Mouse (Mus musculus) E14TG2a.4 (cell line): ENCODE measurements around the gene Ccdc121.
A peak's percentile ranks its signal among the peaks of the same experiment; 100 is the strongest.

Source experiments
- H3K27me3 ChIP-seq: 2 replicates; pipeline ENCODE4 v1.6.1; 2014; ENCODE audit warnings: low read length, control low read depth; ENCODE audit not compliant: insufficient read depth
- H3K36me3 ChIP-seq: 2 replicates; pipeline ENCODE4 v1.6.1; 2014; ENCODE audit warnings: low read length, control low read depth; ENCODE audit not compliant: insufficient read depth
- H3K4me1 ChIP-seq: replicated peaks from 2 replicates; pipeline ENCODE4 v1.6.1; 2014; ENCODE audit warnings: low read depth, low read length, control low read depth
- H3K4me3 ChIP-seq: replicated peaks from 2 replicates; pipeline ENCODE4 v1.5.1; 2014; ENCODE audit warnings: mild to moderate bottlenecking, low read length
- H3K9me3 ChIP-seq: 2 replicates; pipeline ENCODE4 v1.6.1; 2014; ENCODE audit warnings: low read length, control low read depth
- CTCF ChIP-seq: conservative IDR thresholded peaks from 2 replicates; pipeline ENCODE4 v1.5.1; 2014; ENCODE audit warnings: low read length
- NANOG ChIP-seq: IDR thresholded peaks from 2 replicates; pipeline ENCODE4 v1.6.1; 2014; ENCODE audit warnings: borderline replicate concordance, low read length, mixed read lengths
- POU5F1 ChIP-seq: IDR thresholded peaks from 2 replicates; pipeline ENCODE4 v1.6.1; 2014; ENCODE audit warnings: low read length, borderline replicate concordance

The Ccdc121 gene

GRCm38 (mm10) chr1:181539846-181540769, 28.9 kb upstream of the Ccdc121 start:
- H3K9me3 ChIP-seq: no peaks in the 10 kb centered on the region
- peaks cover 1% of the 10 kb centered on the region; the same call in 1 of the 2 replicates for H3K4me1 ChIP-seq
- peaks cover 4% of the 10 kb centered on the region; the same call in 1 of the 2 replicates for H3K27me3 ChIP-seq
- no peak for TF ChIP-seq CTCF
- no peak for TF ChIP-seq NANOG
- no peak for TF ChIP-seq POU5F1
- H3K4me3 ChIP-seq: no peak overlapping the region
- H3K36me3 ChIP-seq: no peaks in the 10 kb centered on the region

- Histone ChIP-seq H3K4me1 (no peaks in the 10 kb centered on the region), H3K9me3 (no peaks in the 10 kb centered on the region), H3K4me3 (no peak overlapping the region), H3K36me3 (no peaks in the 10 kb centered on the region), H3K27me3 (no peaks in the 10 kb centered on the region)
- TF ChIP-seq POU5F1 (no peak), CTCF (no peak), NANOG (no peak)
Observed at GRCm38 (mm10) chr1:181537627-181538525, 26.6 kb upstream of the Ccdc121 start.

- H3K27me3 ChIP-seq: no peaks in the 10 kb centered on the region
- H3K9me3 ChIP-seq: no peaks in the 10 kb centered on the region
- no peaks in the 10 kb centered on the region for H3K36me3 ChIP-seq
- no peak overlapping the region for H3K4me3 ChIP-seq
- H3K4me1 ChIP-seq: no peaks in the 10 kb centered on the region
- no peak for TF ChIP-seq NANOG
- TF ChIP-seq CTCF: no peak
- TF ChIP-seq POU5F1: no peak
Observed at GRCm38 (mm10) chr1:181535165-181535873, 24.1 kb upstream of the Ccdc121 start.

- Histone ChIP-seq H3K9me3 (no peaks in the 10 kb centered on the region), H3K4me3 (no peak overlapping the region), H3K36me3 (no peaks in the 10 kb centered on the region), H3K4me1 (no peaks in the 10 kb centered on the region), H3K27me3 (no peaks in the 10 kb centered on the region)
- TF ChIP-seq NANOG (no peak), CTCF (no peak), POU5F1 (no peak)
Observed at GRCm38 (mm10) chr1:181529368-181529767, 18.1 kb upstream of the Ccdc121 start.

GRCm38 (mm10) chr1:181525996-181526395, 14.7 kb upstream of the Ccdc121 start:
- H3K4me1 ChIP-seq: no peaks in the 10 kb centered on the region
- no peaks in the 10 kb centered on the region for H3K36me3 ChIP-seq
- no peaks in the 10 kb centered on the region for H3K9me3 ChIP-seq
- H3K4me3 ChIP-seq: no peak overlapping the region
- TF ChIP-seq POU5F1 (no peak), NANOG (no peak), CTCF (no peak)
- H3K27me3 ChIP-seq: no peaks in the 10 kb centered on the region

- Histone ChIP-seq H3K4me3 (no peak overlapping the region), H3K9me3 (no peaks in the 10 kb centered on the region), H3K36me3 (no peaks in the 10 kb centered on the region), H3K27me3 (no peaks in the 10 kb centered on the region), H3K4me1 (no peaks in the 10 kb centered on the region)
- TF ChIP-seq CTCF: no peak
- TF ChIP-seq POU5F1: no peak
- TF ChIP-seq NANOG: no peak
Observed at GRCm38 (mm10) chr1:181523831-181524230, 12.6 kb upstream of the Ccdc121 start.

- no peaks in the 10 kb centered on the region for H3K27me3 ChIP-seq
- no peaks in the 10 kb centered on the region for H3K36me3 ChIP-seq
- TF ChIP-seq POU5F1 (no peak), NANOG (no peak), CTCF (no peak)
- no peaks in the 10 kb centered on the region for H3K9me3 ChIP-seq
- H3K4me3 ChIP-seq: no peak overlapping the region
- no peaks in the 10 kb centered on the region for H3K4me1 ChIP-seq
Observed at GRCm38 (mm10) chr1:181521401-181522091, 10.3 kb upstream of the Ccdc121 start.

GRCm38 (mm10) chr1:181519137-181519536, 7.9 kb upstream of the Ccdc121 start:
- Histone ChIP-seq H3K4me1 (no peaks in the 10 kb centered on the region), H3K4me3 (no peak overlapping the region)

More at GRCm38 (mm10) chr1:181519137-181519536, 7.9 kb upstream of the Ccdc121 start:
- Histone ChIP-seq H3K9me3 (no peaks in the 10 kb centered on the region), H3K27me3 (no peaks in the 10 kb centered on the region), H3K36me3 (no peaks in the 10 kb centered on the region)
- TF ChIP-seq NANOG (no peak), CTCF (peak; percentile 80), POU5F1 (no peak)
